Mouse (Mus musculus): ENCODE results near the gene Nanos1. TPM values are rescaled to one million over a fixed set of nuclear protein-coding genes. Genes with fewer than 3 reads are reported as not detected.

Gene Nanos1
- polyA plus RNA-seq, 1 experiment from 2014 or later: 9.6 TPM

DNA sequence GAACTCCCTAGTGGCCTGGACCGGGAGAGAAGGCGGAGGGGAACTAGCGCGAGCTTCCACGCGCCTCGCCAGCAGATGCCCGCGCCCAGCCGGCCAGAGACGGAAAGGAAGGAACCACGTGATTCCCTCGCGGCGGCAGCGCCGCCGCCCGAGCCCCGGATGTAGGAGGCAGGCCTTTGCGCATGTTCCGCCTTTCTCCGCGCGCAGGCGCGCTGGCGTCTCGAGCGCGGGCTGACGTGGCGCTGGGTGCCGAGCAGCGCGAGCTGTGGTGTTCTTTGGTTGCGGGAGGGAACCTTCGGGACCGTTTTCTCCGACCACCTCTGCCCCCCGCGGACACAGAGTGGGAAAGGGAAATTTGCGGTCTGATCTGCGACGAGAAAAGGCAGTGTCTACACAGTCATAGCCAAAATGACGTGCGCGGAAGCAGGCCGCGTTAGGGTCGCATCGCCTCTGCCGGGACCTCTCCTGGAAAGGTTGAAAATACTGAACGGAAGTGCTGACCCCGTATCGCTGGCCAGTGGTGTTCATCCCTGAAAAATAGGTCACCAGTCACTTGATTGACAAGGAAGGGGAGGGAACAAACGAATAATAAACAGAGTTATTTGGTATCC, 34.9 kb downstream of the Nanos1 start, which contains the start of gene Eif3a:
Gene Eif3a (minus strand): TSS at position 108 of the 611 bp plus-strand sequence.
- no peaks in the 10 kb centered on the region for H3K27me3 ChIP-seq
- H3K9me3 ChIP-seq (replicated peaks): no peaks in the 10 kb centered on the region
- peaks cover 18% of the 10 kb centered on the region for H3K4me1 ChIP-seq
- H3K36me3 ChIP-seq: no peaks in the 10 kb centered on the region
- peak within 1 kb of the TSS; percentile 62 for H3K4me2 ChIP-seq (replicated peaks)
- peak; percentile 97 for ATAC-seq (ENCODE audit: low FRiP score)
- peak within 1 kb of the TSS; percentile 95 for H3K4me3 ChIP-seq
- WGBS: under 1% methylated on average over 57 of the region's 57 CpGs
- peak within 1 kb of the TSS; percentile 96 for H3K27ac ChIP-seq
- H3K9ac ChIP-seq: peak within 1 kb of the TSS; percentile 94

DNA sequence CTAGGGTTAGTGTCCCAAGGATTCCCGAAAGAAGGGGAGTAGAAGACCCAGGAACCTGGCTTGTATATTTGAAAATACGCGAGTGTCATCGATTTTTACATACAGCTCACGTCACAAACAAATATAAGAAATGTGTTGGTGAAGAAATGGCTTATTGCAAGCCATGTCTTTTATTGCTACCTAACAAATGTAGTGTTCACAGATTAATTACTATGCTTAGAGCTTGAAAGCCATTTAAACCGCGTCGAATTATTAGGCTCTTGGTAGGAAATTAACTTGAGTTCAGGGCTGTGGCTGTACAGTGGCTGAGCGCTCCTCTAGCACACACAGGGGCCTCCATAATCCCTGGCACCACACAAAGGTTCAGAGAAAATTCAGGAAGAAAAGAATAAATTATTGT, 35.4 kb downstream of the Nanos1 start:
- 18% methylated on average over 9 of the region's 9 CpGs for WGBS
- H3K27me3 ChIP-seq: no peaks in the 10 kb centered on the region
- H3K27ac ChIP-seq: peak overlapping the region; percentile 96
- peak; percentile 35; the same call in 1 of the 2 replicates for ATAC-seq (ENCODE audit: low FRiP score)
- peaks cover 14% of the 10 kb centered on the region for H3K4me1 ChIP-seq
- no peaks in the 10 kb centered on the region for H3K9me3 ChIP-seq (replicated peaks)
- no peaks in the 10 kb centered on the region for H3K36me3 ChIP-seq
- peak overlapping the region; percentile 95 for H3K4me3 ChIP-seq
- H3K4me2 ChIP-seq (replicated peaks): peak overlapping the region; percentile 62
- peak overlapping the region; percentile 94 for H3K9ac ChIP-seq

DNA sequence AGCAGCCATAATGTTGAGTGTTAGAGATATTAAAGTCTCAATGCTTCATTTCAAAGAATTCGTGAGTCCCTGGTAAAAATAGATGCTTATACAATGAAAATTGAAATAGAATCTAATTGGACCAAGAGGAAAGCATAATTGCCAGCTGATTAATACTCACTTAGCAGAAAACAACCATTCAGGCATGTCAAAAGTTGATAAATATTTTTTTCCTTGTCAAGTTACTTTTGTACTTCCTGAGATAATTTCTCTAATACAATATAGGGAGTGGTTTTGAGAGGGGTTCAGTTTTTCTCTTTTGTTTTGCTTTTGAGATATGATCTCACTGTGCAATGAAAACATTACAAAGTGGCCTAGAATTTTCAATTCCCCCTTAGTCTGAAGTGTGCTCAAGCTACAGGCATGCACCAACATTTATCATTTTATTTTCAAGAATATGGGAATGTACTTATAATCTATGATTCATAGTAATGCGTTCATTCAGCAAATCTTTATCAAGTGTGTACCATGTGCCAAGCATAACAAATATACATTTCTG, 37.5 kb downstream of the Nanos1 start:
- Histone ChIP-seq H3K4me1 (peaks cover 6% of the 10 kb centered on the region), H3K9ac (no peak overlapping the region), H3K36me3 (no peaks in the 10 kb centered on the region), H3K27me3 (no peaks in the 10 kb centered on the region), H3K9me3 (replicated peaks) (no peaks in the 10 kb centered on the region), H3K27ac (no peak overlapping the region), H3K4me3 (no peak overlapping the region), H3K4me2 (replicated peaks) (no peak overlapping the region)
- 83% methylated on average over 2 of the region's 2 CpGs for WGBS
- no peak for ATAC-seq (ENCODE audit: low FRiP score)

DNA sequence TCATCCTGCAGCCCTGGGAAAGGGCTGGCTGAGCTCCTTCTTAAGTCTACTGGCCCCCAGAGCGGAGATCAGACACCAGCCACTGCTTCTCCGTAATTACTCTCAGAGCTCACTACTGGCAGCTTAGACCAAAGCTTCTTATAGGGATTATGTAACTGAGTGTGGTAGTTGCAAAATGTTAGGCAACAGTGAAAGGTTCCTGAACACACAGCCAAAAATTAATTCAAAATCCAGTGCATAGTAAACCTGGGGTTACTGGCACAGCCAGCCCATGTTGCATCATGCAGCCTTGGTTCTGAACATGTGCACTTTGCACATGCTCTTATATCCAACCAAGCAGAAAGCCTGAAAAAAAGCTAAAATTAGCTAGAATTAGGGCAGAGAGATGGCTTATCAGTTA, 39.5 kb downstream of the Nanos1 start:
- ATAC-seq (ENCODE audit: low FRiP score): no peak
- Histone ChIP-seq H3K4me2 (replicated peaks) (no peak overlapping the region), H3K36me3 (no peaks in the 10 kb centered on the region), H3K4me1 (peaks cover 3% of the 10 kb centered on the region; the same call in 1 of the 2 replicates), H3K4me3 (no peak overlapping the region), H3K9me3 (replicated peaks) (no peaks in the 10 kb centered on the region), H3K27me3 (no peaks in the 10 kb centered on the region), H3K9ac (no peak overlapping the region), H3K27ac (no peak overlapping the region)
- 92% methylated on average over 2 of the region's 2 CpGs for WGBS

DNA sequence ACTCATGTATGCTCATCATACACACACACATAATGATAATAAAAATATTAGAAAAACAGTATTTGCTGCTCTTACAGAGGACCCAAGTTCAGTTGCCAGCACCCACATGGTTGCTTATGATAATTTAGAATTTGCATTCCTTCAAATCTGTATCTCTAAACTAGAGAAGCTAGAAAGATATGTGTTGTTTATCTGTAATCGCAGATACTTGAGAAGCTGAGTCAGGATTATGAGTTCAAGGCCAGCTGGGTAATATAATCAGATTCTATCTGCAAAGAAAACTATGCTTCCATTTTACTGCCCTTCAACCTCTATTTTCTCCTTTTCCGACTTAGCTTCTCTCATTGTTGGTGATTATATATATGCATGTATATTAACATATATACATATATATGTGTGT, 41.6 kb downstream of the Nanos1 start:
- no peaks in the 10 kb centered on the region for H3K27me3 ChIP-seq
- no peak overlapping the region for H3K9ac ChIP-seq
- no peak overlapping the region for H3K4me2 ChIP-seq (replicated peaks)
- H3K9me3 ChIP-seq (replicated peaks): no peaks in the 10 kb centered on the region
- H3K4me3 ChIP-seq: no peak overlapping the region
- no peaks in the 10 kb centered on the region for H3K4me1 ChIP-seq
- no peak overlapping the region for H3K27ac ChIP-seq
- no peaks in the 10 kb centered on the region for H3K36me3 ChIP-seq
- 96% methylated on average over 2 of the region's 2 CpGs for WGBS
- ATAC-seq (ENCODE audit: low FRiP score): no peak

DNA sequence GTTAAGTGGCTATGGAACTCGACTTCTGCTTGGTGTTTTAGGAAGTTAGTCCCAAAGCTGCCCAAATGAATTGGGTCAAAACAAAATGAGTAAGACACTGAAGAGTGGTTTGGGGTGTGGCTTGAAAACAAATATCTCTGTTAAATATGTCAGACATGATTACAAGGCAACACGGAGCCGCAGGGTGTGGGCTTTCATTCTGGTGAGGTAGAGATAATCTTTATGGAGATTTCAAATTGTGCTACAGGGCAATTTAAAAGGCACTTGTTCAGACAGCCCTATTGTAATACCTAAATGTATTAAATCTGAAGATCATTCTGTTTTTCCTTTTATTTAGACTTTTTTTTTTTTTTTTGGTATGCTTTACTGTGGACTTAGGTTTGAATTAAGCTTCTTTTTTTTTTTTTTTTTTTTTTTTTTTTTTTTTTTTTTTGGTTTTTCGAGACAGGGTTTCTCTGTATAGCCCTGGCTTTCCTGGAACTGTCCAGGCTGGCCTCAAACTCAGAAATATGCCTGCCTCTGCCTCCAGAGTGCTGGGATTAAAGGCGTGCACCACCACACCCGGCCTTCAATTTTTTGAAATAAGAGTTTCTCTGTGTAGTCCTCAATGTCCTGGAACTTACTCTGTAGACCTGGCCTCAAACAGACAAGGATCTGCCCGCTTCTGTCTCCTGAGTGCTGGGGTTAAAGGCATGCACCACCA, 44.2 kb downstream of the Nanos1 start:
- Histone ChIP-seq H3K9ac (no peak overlapping the region), H3K4me1 (no peaks in the 10 kb centered on the region), H3K27me3 (no peaks in the 10 kb centered on the region), H3K4me2 (replicated peaks) (no peak overlapping the region), H3K36me3 (no peaks in the 10 kb centered on the region), H3K4me3 (no peak overlapping the region), H3K27ac (no peak overlapping the region), H3K9me3 (replicated peaks) (no peaks in the 10 kb centered on the region)
- WGBS: 85% methylated on average over 7 of the region's 7 CpGs
- ATAC-seq (ENCODE audit: low FRiP score): no peak

DNA sequence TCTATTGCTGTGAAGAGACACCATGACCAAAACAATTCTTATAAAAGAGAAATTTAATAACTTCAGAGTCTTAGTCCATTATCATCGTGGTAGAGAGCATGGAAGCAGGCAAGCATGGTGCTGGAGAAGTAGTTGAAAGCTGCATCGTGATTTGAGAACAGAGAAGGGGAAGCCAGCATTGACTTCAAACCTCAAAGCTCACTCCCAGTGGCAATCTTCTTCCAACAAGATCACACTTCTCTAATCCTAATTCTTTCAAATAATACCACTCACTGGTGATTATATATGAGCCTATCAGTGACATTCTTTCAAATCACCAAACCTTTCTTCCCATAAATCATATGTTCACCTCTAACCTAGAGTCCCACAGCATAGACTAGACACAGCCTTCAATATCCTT, 49.1 kb downstream of the Nanos1 start:
- Histone ChIP-seq H3K4me3 (no peak overlapping the region), H3K9ac (no peak overlapping the region), H3K27ac (no peak overlapping the region), H3K27me3 (no peaks in the 10 kb centered on the region), H3K36me3 (no peaks in the 10 kb centered on the region), H3K4me2 (replicated peaks) (no peak overlapping the region), H3K4me1 (no peaks in the 10 kb centered on the region), H3K9me3 (replicated peaks) (no peaks in the 10 kb centered on the region)
- ATAC-seq (ENCODE audit: low FRiP score): no peak
- 65% methylated on average over 2 of the region's 2 CpGs for WGBS

Small RNA genes lying within 50 kb of the gene (microRNA-seq; reads per million reads assigned to microRNA genes)
- not detected for gene mmu-mir-3084-1

Other genes starting within 250 kb of the Nanos1 start
- gene Cacul1, start 175.0 kb upstream of the Nanos1 start, polyA plus RNA-seq (2016; fragmentation: Nextera tagmentation; extraction: Ambion mirVana): 35.7 and 41.7 TPM in 2 replicates
- gene Eif3a, start 34.7 kb downstream of the Nanos1 start, polyA plus RNA-seq (2016; fragmentation: Nextera tagmentation; extraction: Ambion mirVana): 126 and 129 TPM in 2 replicates
- 38.2 and 43.5 TPM in 2 replicates for gene Fam45a, start 55.6 kb downstream of the Nanos1 start, polyA plus RNA-seq (2016; fragmentation: Nextera tagmentation; extraction: Ambion mirVana)
- gene Sfxn4, start 105.5 kb downstream of the Nanos1 start, polyA plus RNA-seq (2016; fragmentation: Nextera tagmentation; extraction: Ambion mirVana): 14.2 and 15.3 TPM in 2 replicates
- 94.0 TPM in 2 replicates for gene Prdx3, start 118.6 kb downstream of the Nanos1 start, polyA plus RNA-seq (2016; fragmentation: Nextera tagmentation; extraction: Ambion mirVana)
- 2.6 and 3.9 TPM in 2 replicates for gene Grk5, start 133.8 kb downstream of the Nanos1 start, polyA plus RNA-seq (2016; fragmentation: Nextera tagmentation; extraction: Ambion mirVana)

Data from hindbrain, embryonic 12.5 days (tissue).